Mouse (Mus musculus): Measurements from ENCODE around the gene Thra. TPM values are rescaled to one million over a fixed set of nuclear protein-coding genes. Genes with fewer than 3 reads are reported as not detected.

Gene Thra
- polyA plus RNA-seq, 1 experiment: 68.9 TPM

GRCm38 (mm10) chr11:98717904-98718303 lies 22.5 kb upstream of the Thra start:
- H3K27me3 ChIP-seq (ENCODE audit: control insufficient read depth, insufficient read depth, insufficient read length): no peaks in the 10 kb centered on the region
- H3ac ChIP-seq (ENCODE audit: control insufficient read depth, insufficient read length): no peak overlapping the region
- H3K4me3 ChIP-seq: no peak overlapping the region
- H3K79me2 ChIP-seq (ENCODE audit: control insufficient read depth, insufficient read depth): no peaks in the 10 kb centered on the region
- TF ChIP-seq MAX (IDR thresholded peaks at IDR 0.05; ENCODE audit: low read depth) (no peak), POLR2AphosphoS2 (IDR thresholded peaks at IDR 0.05; ENCODE audit: insufficient read length, low read depth) (no peak), SRF (IDR thresholded peaks at IDR 0.05; ENCODE audit: control insufficient read depth, insufficient read length, low read depth) (no peak), MYOG (IDR thresholded peaks at IDR 0.05; ENCODE audit: control insufficient read depth in 1 of 3, insufficient read depth in 1 of 3, insufficient read length in 2 of 3, low read depth in 2 of 3) (no peak), MYOD1 (IDR thresholded peaks at IDR 0.05; ENCODE audit: control insufficient read depth in 1 of 3, insufficient read length in 2 of 3, low read depth in 2 of 3) (no peak), USF1 (IDR thresholded peaks at IDR 0.05; ENCODE audit: low read depth) (no peak), E2F4 (IDR thresholded peaks at IDR 0.05; ENCODE audit: insufficient read depth) (no peak), REST (IDR thresholded peaks at IDR 0.05; ENCODE audit: insufficient read depth, insufficient read length) (no peak), TCF12 (IDR thresholded peaks at IDR 0.05; ENCODE audit: insufficient read depth, poor library complexity, severe bottlenecking) (no peak), POLR2A (IDR thresholded peaks at IDR 0.05; ENCODE audit: insufficient read length, low read depth) (no peak)
- no peak overlapping the region for H3K4me2 ChIP-seq (ENCODE audit: low read depth)
- peaks cover 6% of the 10 kb centered on the region for H3K36me3 ChIP-seq (ENCODE audit: control insufficient read depth, insufficient read depth)

- no peak overlapping the region for H3K4me3 ChIP-seq
- H3K36me3 ChIP-seq (ENCODE audit: control insufficient read depth, insufficient read depth): no peaks in the 10 kb centered on the region
- no peaks in the 10 kb centered on the region for H3K27me3 ChIP-seq (ENCODE audit: control insufficient read depth, insufficient read depth, insufficient read length)
- H3K79me2 ChIP-seq (ENCODE audit: control insufficient read depth, insufficient read depth): no peaks in the 10 kb centered on the region
- H3K4me2 ChIP-seq (ENCODE audit: low read depth): no peak overlapping the region
- no peak overlapping the region for H3ac ChIP-seq (ENCODE audit: control insufficient read depth, insufficient read length)
- no peak for TF ChIP-seq TCF3 (IDR thresholded peaks at IDR 0.05; ENCODE audit: insufficient read length, low read depth)
Measured at GRCm38 (mm10) chr11:98720756-98721155, 19.7 kb upstream of the Thra start.

- Histone ChIP-seq H3ac (ENCODE audit: control insufficient read depth, insufficient read length) (no peak overlapping the region), H3K79me2 (ENCODE audit: control insufficient read depth, insufficient read depth) (no peaks in the 10 kb centered on the region), H3K4me2 (ENCODE audit: low read depth) (no peak overlapping the region), H3K36me3 (ENCODE audit: control insufficient read depth, insufficient read depth) (no peaks in the 10 kb centered on the region), H3K27me3 (ENCODE audit: control insufficient read depth, insufficient read depth, insufficient read length) (no peaks in the 10 kb centered on the region), H3K4me3 (no peak overlapping the region)
- TF ChIP-seq MYOG (IDR thresholded peaks at IDR 0.05; ENCODE audit: control insufficient read depth in 1 of 3, insufficient read depth in 1 of 3, insufficient read length in 2 of 3, low read depth in 2 of 3): no peak
- TF ChIP-seq USF1 (IDR thresholded peaks at IDR 0.05; ENCODE audit: low read depth): no peak
- no peak for TF ChIP-seq SRF (IDR thresholded peaks at IDR 0.05; ENCODE audit: control insufficient read depth, insufficient read length, low read depth)
- TF ChIP-seq TCF12 (IDR thresholded peaks at IDR 0.05; ENCODE audit: insufficient read depth, poor library complexity, severe bottlenecking): no peak
- no peak for TF ChIP-seq MAX (IDR thresholded peaks at IDR 0.05; ENCODE audit: low read depth)
- TF ChIP-seq E2F4 (IDR thresholded peaks at IDR 0.05; ENCODE audit: insufficient read depth): no peak
- no peak for TF ChIP-seq REST (IDR thresholded peaks at IDR 0.05; ENCODE audit: insufficient read depth, insufficient read length)
- TF ChIP-seq CEBPB (IDR thresholded peaks at IDR 0.05; ENCODE audit: insufficient read depth, poor library complexity, severe bottlenecking): no peak
- TF ChIP-seq POLR2A (IDR thresholded peaks at IDR 0.05; ENCODE audit: insufficient read length, low read depth): no peak
- no peak for TF ChIP-seq TCF3 (IDR thresholded peaks at IDR 0.05; ENCODE audit: insufficient read length, low read depth)
- TF ChIP-seq MYOD1 (IDR thresholded peaks at IDR 0.05; ENCODE audit: control insufficient read depth in 1 of 3, insufficient read length in 2 of 3, low read depth in 2 of 3): no peak
Measured at GRCm38 (mm10) chr11:98721458-98722226, 18.8 kb upstream of the Thra start.

GRCm38 (mm10) chr11:98723098-98723497 lies 17.3 kb upstream of the Thra start:
- Histone ChIP-seq H3ac (ENCODE audit: control insufficient read depth, insufficient read length) (no peak overlapping the region), H3K4me3 (no peak overlapping the region), H3K36me3 (ENCODE audit: control insufficient read depth, insufficient read depth) (peaks cover 10% of the 10 kb centered on the region), H3K79me2 (ENCODE audit: control insufficient read depth, insufficient read depth) (no peaks in the 10 kb centered on the region), H3K4me2 (ENCODE audit: low read depth) (no peak overlapping the region), H3K27me3 (ENCODE audit: control insufficient read depth, insufficient read depth, insufficient read length) (no peaks in the 10 kb centered on the region)
- no peak for TF ChIP-seq POLR2A (IDR thresholded peaks at IDR 0.05; ENCODE audit: insufficient read length, low read depth)
- TF ChIP-seq MYOD1 (IDR thresholded peaks at IDR 0.05; ENCODE audit: control insufficient read depth in 1 of 3, insufficient read length in 2 of 3, low read depth in 2 of 3): no peak
- no peak for TF ChIP-seq SRF (IDR thresholded peaks at IDR 0.05; ENCODE audit: control insufficient read depth, insufficient read length, low read depth)
- TF ChIP-seq MYOG (IDR thresholded peaks at IDR 0.05; ENCODE audit: control insufficient read depth in 1 of 3, insufficient read depth in 1 of 3, insufficient read length in 2 of 3, low read depth in 2 of 3): no peak
- TF ChIP-seq USF1 (IDR thresholded peaks at IDR 0.05; ENCODE audit: low read depth): no peak
- TF ChIP-seq TCF3 (IDR thresholded peaks at IDR 0.05; ENCODE audit: insufficient read length, low read depth): no peak
- no peak for TF ChIP-seq POLR2AphosphoS2 (IDR thresholded peaks at IDR 0.05; ENCODE audit: insufficient read length, low read depth)
- TF ChIP-seq E2F4 (IDR thresholded peaks at IDR 0.05; ENCODE audit: insufficient read depth): no peak
- TF ChIP-seq CEBPB (IDR thresholded peaks at IDR 0.05; ENCODE audit: insufficient read depth, poor library complexity, severe bottlenecking): no peak
- no peak for TF ChIP-seq REST (IDR thresholded peaks at IDR 0.05; ENCODE audit: insufficient read depth, insufficient read length)
- no peak for TF ChIP-seq MAX (IDR thresholded peaks at IDR 0.05; ENCODE audit: low read depth)
- no peak for TF ChIP-seq TCF12 (IDR thresholded peaks at IDR 0.05; ENCODE audit: insufficient read depth, poor library complexity, severe bottlenecking)
